Mouse (Mus musculus) effector memory CD4-positive, alpha-beta T cell, adult 7 months (primary cell): Measurements from ENCODE around the gene Smarcc1. TPM values are rescaled to one million over a fixed set of nuclear protein-coding genes. Genes with fewer than 3 reads are reported as not detected.

Experiments
- polyA plus RNA-seq: library from polyadenylated mRNA; unstranded; fragments of 100-300 nt; shearing (Covaris generic); gene quantifications from one replicate; pipeline ENCODE4 v1.2.1, GENCODE M21; 2017

Gene Smarcc1
- polyA plus RNA-seq: 26.8 TPM

GRCm38 (mm10) chr9:110116977-110117778, at the start of gene Smarcc1:
TSS of gene Smarcc1 (plus strand) at chr9:110117708.

GRCm38 (mm10) chr9:110117779-110118139, 251 bp downstream of the Smarcc1 start, which contains the start of gene Dhx30:
TSS of gene Dhx30 (minus strand) at chr9:110117830.

GRCm38 (mm10) chr9:110243221-110243833, 125.8 kb downstream of the Smarcc1 start, which contains the start of gene Cspg5:
TSS of gene Cspg5 (plus strand) at chr9:110243783.

Other genes with a start within 250 kb of the Smarcc1 start
- 4.8 TPM for gene Cdc25a, start 242.1 kb upstream of the Smarcc1 start, polyA plus RNA-seq
- gene Map4, start 186.2 kb upstream of the Smarcc1 start, polyA plus RNA-seq: 68.4 TPM
- 116 TPM for gene Dhx30, start 122 bp downstream of the Smarcc1 start, polyA plus RNA-seq
- gene Cspg5, start 126.1 kb downstream of the Smarcc1 start, polyA plus RNA-seq: 0.46 TPM
- gene Elp6, start 187.5 kb downstream of the Smarcc1 start, polyA plus RNA-seq: 7.5 TPM
- gene Scap, start 215.6 kb downstream of the Smarcc1 start, polyA plus RNA-seq: 48.6 TPM